Mouse (Mus musculus) CH12.LX (cell line): Measurements from ENCODE around the gene Anks1b. TPM values are rescaled to one million over a fixed set of nuclear protein-coding genes. Genes with fewer than 3 reads are reported as not detected.

Experiments
- DNase-seq: peaks from one replicate; pipeline ENCODE4 v3.0.0-alpha.2; 2013; ENCODE audit errors: extremely low read depth
- H3K27ac ChIP-seq: 2 replicates; pipeline ENCODE4 v1.5.1; 2012; ENCODE audit warnings: low read depth, mild to moderate bottlenecking, control low read depth, moderate library complexity; ENCODE audit not compliant: insufficient read depth
- H3K27me3 ChIP-seq: replicated peaks from 2 replicates; pipeline ENCODE3; 2012; ENCODE audit warnings: inconsistent platforms
- H3K36me3 ChIP-seq, 2 experiments: replicated peaks in 1 of 2; 2 replicates each; pipeline versions ENCODE3 to v1.6.1; 2012; ENCODE audit warnings: inconsistent platforms in 1 of 2, low read length in 1 of 2, mild to moderate bottlenecking in 1 of 2, mixed read lengths in 1 of 2, moderate library complexity in 1 of 2; ENCODE audit not compliant: control insufficient read depth in 1 of 2, insufficient read depth in 1 of 2
- H3K4me1 ChIP-seq, 2 experiments: 2 replicates each; pipeline ENCODE4 v1.6.1; 2012; ENCODE audit warnings: inconsistent platforms in 1 of 2, moderate library complexity in 1 of 2; ENCODE audit not compliant: insufficient read depth in 2 of 2, control insufficient read depth in 1 of 2
- H3K4me2 ChIP-seq: 2 replicates; pipeline ENCODE4 v1.6.1; 2012; ENCODE audit warnings: low read depth, mild to moderate bottlenecking, control low read depth; ENCODE audit not compliant: poor library complexity, insufficient read depth, severe bottlenecking
- H3K4me3 ChIP-seq, 3 experiments: fragments of 150-350 bp in 1 of 3; sonication (generic) in 1 of 3; replicated peaks in 1 of 3; 2 replicates each; pipeline versions ENCODE3 to v1.5.1; 2011 to 2012; ENCODE audit warnings: low read depth in 2 of 3, low read length in 2 of 3, mild to moderate bottlenecking in 2 of 3, moderate library complexity in 2 of 3, control low read depth in 1 of 3, improper control_type of control experiment in 1 of 3, inconsistent platforms in 1 of 3, mixed read lengths in 1 of 3; ENCODE audit not compliant: poor library complexity in 1 of 3
- H3K79me2 ChIP-seq: replicated peaks from 2 replicates; pipeline ENCODE4 v1.6.1; 2012; ENCODE audit warnings: mild to moderate bottlenecking, moderate library complexity; ENCODE audit not compliant: control insufficient read depth, poor library complexity, insufficient read depth, severe bottlenecking; ENCODE audit errors: extremely low read depth
- H3K9ac ChIP-seq: 2 replicates; pipeline ENCODE4 v1.6.1; 2012; ENCODE audit warnings: low read depth, mild to moderate bottlenecking, control low read depth, moderate library complexity; ENCODE audit not compliant: insufficient read depth
- H3K9me3 ChIP-seq: replicated peaks from 2 replicates; pipeline ENCODE3; 2012; ENCODE audit warnings: low read length, inconsistent platforms, mixed read lengths
- CHD2 ChIP-seq: IDR thresholded peaks from 2 replicates; pipeline ENCODE4 v1.6.1; 2011; ENCODE audit warnings: low read length, improper control_type of control experiment
- CTCF ChIP-seq, 2 experiments: IDR thresholded peaks in 1 of 2; conservative IDR thresholded peaks in 1 of 2; 2 replicates each; pipeline ENCODE4 v1.5.1; 2011 to 2012; ENCODE audit warnings: low read depth in 2 of 2, low read length in 2 of 2, improper control_type of control experiment in 1 of 2, inconsistent platforms in 1 of 2, mild to moderate bottlenecking in 1 of 2, moderate library complexity in 1 of 2
- E2F4 ChIP-seq: IDR thresholded peaks from 2 replicates; pipeline ENCODE4 v1.6.1; 2011; ENCODE audit warnings: low read depth, low read length, improper control_type of control experiment; ENCODE audit not compliant: insufficient replicate concordance
- GABPA ChIP-seq: IDR thresholded peaks from 2 replicates; pipeline ENCODE4 v1.6.1; 2012; ENCODE audit warnings: low read depth, low read length, improper control_type of control experiment, inconsistent platforms; ENCODE audit not compliant: insufficient replicate concordance
- JUN ChIP-seq: IDR thresholded peaks from 2 replicates; pipeline ENCODE4 v1.6.1; 2011; ENCODE audit warnings: low read depth, mild to moderate bottlenecking, low read length, improper control_type of control experiment, moderate library complexity; ENCODE audit not compliant: insufficient read depth
- KAT2A ChIP-seq: IDR thresholded peaks from 2 replicates; pipeline ENCODE4 v1.6.1; 2012; ENCODE audit warnings: low read length, improper control_type of control experiment, inconsistent platforms; ENCODE audit not compliant: insufficient replicate concordance
- MAX ChIP-seq: IDR thresholded peaks from 2 replicates; pipeline ENCODE4 v1.6.1; 2011; ENCODE audit warnings: low read length, improper control_type of control experiment
- MAZ ChIP-seq: IDR thresholded peaks from 2 replicates; pipeline ENCODE4 v1.6.1; 2012; ENCODE audit warnings: low read depth, mild to moderate bottlenecking, inconsistent platforms, low read length, improper control_type of control experiment, moderate library complexity
- MEF2A ChIP-seq: IDR thresholded peaks from 2 replicates; pipeline ENCODE4 v1.6.1; 2014; ENCODE audit warnings: low read depth, mild to moderate bottlenecking, inconsistent platforms, low read length, improper control_type of control experiment, borderline replicate concordance
- RAD21 ChIP-seq: IDR thresholded peaks from 2 replicates; pipeline ENCODE4 v1.6.1; 2011; ENCODE audit warnings: low read depth, mild to moderate bottlenecking, low read length, improper control_type of control experiment, moderate library complexity
- SMC3 ChIP-seq: IDR thresholded peaks from 2 replicates; pipeline ENCODE4 v1.6.1; 2011; ENCODE audit warnings: low read depth, low read length, improper control_type of control experiment
- TBP ChIP-seq: conservative IDR thresholded peaks from 2 replicates; pipeline ENCODE4 v1.6.1; 2011; ENCODE audit warnings: low read depth, low read length, improper control_type of control experiment
- UBTF ChIP-seq: IDR thresholded peaks from 2 replicates; pipeline ENCODE4 v1.6.1; 2012; ENCODE audit warnings: low read depth, mild to moderate bottlenecking, inconsistent platforms, low read length, improper control_type of control experiment, moderate library complexity
- USF2 ChIP-seq: conservative IDR thresholded peaks from 2 replicates; pipeline ENCODE4 v1.6.1; 2011; ENCODE audit warnings: low read depth, low read length, improper control_type of control experiment
- ZMIZ1 ChIP-seq: IDR thresholded peaks from 2 replicates; pipeline ENCODE4 v1.6.1; 2012; ENCODE audit warnings: low read depth, mild to moderate bottlenecking, inconsistent platforms, low read length, improper control_type of control experiment
- dilution Hi-C: fragments of 300-500 bp; cut with MboI; formaldehyde crosslinking; loops from 2 replicates; pipeline ENCODE4 v1.14.3; 2020; ENCODE audit warnings: low sequenced_read_pairs; ENCODE audit not compliant: extremely low pct_unique_long_range_greater_than_20kb, extremely low pct_ligation_motif_present
- in situ Hi-C: fragments of 300-500 bp; cut with MboI; formaldehyde crosslinking; loops from 3 replicates; pipeline ENCODE4 v1.14.3; 2019; ENCODE audit warnings: low sequenced_read_pairs, low pct_ligation_motif_present, low pct_unique_long_range_greater_than_20kb, mixed read lengths
- polyA plus RNA-seq: library from polyadenylated mRNA; unstranded; fragments of >175 nt; gene quantifications from 2 replicates; pipeline ENCODE4 v1.2.1, GENCODE M21; 2012; ENCODE audit warnings: low read depth; ENCODE audit not compliant: insufficient read length
- total RNA-seq, 2 experiments: library from RNA; depleted of rRNA; stranded (reverse); fragments of 300-350 nt in 1 of 2; fragments of >200 nt in 1 of 2; gene quantifications; 2 replicates each; pipeline ENCODE4 v1.2.3; 2012 to 2014

Gene Anks1b
- total and polyA plus RNA-seq, 3 experiments: 0.17 TPM; not detected in 2

GRCm38 (mm10) chr10:89975431-89975841 lies 102.1 kb downstream of the Anks1b start:
- DNase-seq: peak; percentile 15
- no peak overlapping the region for H3K4me3 ChIP-seq
- TF ChIP-seq RAD21 (peak; percentile 47), CTCF (conservative IDR thresholded peaks at IDR 0.05 in 1 of 2, IDR thresholded peaks at IDR 0.05 in 1 of 2; ENCODE audit: low read depth in 2 of 2, low read length in 2 of 2) (peak in 1 of 2 experiments; percentile 51; a peak in 2 of 4 replicates), SMC3 (no peak; the same call in 1 of the 2 replicates)
- no peaks in the 10 kb centered on the region for H3K79me2 ChIP-seq
- no peaks in the 10 kb centered on the region for H3K36me3 ChIP-seq
- no peaks in the 10 kb centered on the region for H3K9me3 ChIP-seq
- dilution Hi-C loops (no loop called here), in situ Hi-C loops (no loop called here)
- no peak overlapping the region for H3K27ac ChIP-seq
- H3K4me2 ChIP-seq: no peak overlapping the region
- H3K9ac ChIP-seq: no peak overlapping the region
- H3K27me3 ChIP-seq: no peaks in the 10 kb centered on the region
- H3K4me1 ChIP-seq: no peaks in the 10 kb centered on the region

DNA sequence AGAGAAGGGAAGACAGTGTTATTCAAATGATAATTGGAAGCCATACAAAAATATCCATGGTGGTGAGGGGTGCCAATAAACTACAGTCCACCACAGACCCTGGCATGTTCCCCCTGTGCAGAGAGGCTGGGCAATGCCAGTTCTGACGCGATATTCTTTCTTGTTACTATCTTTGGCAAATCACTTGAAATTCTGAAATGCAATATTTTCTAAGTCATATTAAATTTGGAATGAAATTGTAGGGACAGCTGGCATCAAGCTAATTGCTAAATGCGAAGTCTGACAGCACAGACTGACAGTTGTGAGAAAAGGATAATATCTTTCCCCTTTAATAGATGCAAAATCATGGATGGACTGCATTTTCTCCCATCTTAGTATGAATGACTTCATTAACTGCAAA lies 103.3 kb downstream of the Anks1b start:
- Histone ChIP-seq H3K9ac (no peak overlapping the region), H3K4me3 (no peak overlapping the region), H3K9me3 (no peaks in the 10 kb centered on the region), H3K27ac (no peak overlapping the region), H3K36me3 (no peaks in the 10 kb centered on the region), H3K4me2 (no peak overlapping the region), H3K4me1 (no peaks in the 10 kb centered on the region), H3K79me2 (no peaks in the 10 kb centered on the region), H3K27me3 (no peaks in the 10 kb centered on the region)
- dilution Hi-C loops (no loop called here), in situ Hi-C loops (no loop called here)
- TF ChIP-seq RAD21 (no peak), USF2 (no peak), KAT2A (no peak), CTCF (conservative IDR thresholded peaks at IDR 0.05 in 1 of 2, IDR thresholded peaks at IDR 0.05 in 1 of 2; ENCODE audit: low read depth in 2 of 2, low read length in 2 of 2) (no peak), E2F4 (no peak), ZMIZ1 (no peak), UBTF (no peak), MEF2A (no peak), TBP (no peak), MAX (no peak), GABPA (no peak), MAZ (no peak), JUN (no peak), CHD2 (no peak)
- DNase-seq: no peak
